Mouse (Mus musculus) skeletal muscle tissue, adult 2 months (tissue): Measurements from ENCODE around the gene Cyp8b1.
A peak's percentile ranks its signal among the peaks of the same experiment; 100 is the strongest.

Experiments used
- DNase-seq: peaks from one replicate; pipeline ENCODE4 v3.0.0-alpha.2; 2012; ENCODE audit warnings: low read depth, low spot score

Gene Cyp8b1

DNA sequence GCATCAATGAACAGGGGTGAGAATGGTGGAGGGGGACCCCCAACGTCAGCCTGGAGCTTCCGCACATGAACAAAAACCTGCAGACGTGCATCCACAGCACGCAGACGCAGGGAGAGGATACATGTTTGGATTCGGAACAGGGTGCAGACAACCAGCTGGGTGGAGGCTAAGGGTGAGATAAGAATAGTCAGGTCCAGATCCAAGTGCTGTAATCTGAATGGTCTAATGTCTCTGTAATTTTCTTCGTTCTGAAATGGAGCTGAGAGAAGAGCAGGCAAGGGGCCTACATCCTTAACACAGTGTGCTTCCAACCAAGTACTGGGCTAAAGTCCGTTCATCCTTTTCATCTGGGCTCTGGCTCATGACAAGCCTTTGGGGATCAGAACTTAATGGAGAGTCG, 24.8 kb downstream of the Cyp8b1 start:
- no peak for DNase-seq

DNA sequence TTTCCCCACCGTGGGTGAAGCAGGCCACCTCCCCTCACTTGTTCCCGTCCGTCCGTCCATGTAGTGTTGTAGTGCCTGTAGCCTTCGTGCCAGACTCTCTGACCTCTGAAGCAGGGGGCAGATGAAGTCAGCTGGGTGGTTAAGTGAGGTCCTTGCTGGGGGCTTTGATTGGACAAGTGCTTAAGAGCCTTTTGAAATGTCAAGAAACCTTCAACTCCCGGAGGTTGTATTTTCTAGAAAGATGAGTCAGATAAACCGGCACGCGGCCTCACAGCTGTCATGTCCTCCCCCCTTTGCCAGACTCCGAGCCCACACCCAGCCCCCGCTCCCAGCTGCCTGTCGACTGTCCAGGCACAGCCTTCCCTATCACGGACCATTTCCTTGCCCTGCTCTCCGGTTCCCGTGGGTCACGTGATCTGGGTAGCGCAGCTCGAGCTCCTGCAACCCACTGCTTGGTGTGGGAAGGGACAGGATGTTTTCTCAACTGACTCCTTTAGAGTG, 25.6 kb downstream of the Cyp8b1 start:
- DNase-seq = peak; percentile 86

GRCm38 (mm10) chr9:121889927-121890440, 26.1 kb downstream of the Cyp8b1 start:
- DNase-seq = no peak

DNA sequence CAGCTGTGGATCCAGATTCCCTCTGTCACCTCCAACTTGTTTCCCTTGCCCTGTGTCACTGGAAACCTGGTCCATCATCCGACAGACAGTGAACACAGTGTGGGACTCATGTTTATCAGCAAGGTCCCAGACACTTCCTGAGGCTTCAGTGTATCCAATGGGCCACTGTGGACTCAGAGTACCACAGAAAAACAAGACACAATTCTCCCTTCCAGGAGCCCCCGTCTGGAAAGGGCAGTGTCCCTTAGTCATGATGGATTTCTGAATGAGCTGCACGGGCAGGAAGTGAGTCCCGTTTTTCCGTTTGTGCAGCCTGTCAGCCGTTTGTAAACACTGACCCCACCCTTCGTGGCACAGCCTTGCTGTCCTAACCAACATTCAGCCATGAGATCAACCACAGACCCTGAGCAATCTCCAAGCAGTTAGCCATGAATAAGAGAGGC, 34.1 kb downstream of the Cyp8b1 start:
- no peak for DNase-seq

DNA sequence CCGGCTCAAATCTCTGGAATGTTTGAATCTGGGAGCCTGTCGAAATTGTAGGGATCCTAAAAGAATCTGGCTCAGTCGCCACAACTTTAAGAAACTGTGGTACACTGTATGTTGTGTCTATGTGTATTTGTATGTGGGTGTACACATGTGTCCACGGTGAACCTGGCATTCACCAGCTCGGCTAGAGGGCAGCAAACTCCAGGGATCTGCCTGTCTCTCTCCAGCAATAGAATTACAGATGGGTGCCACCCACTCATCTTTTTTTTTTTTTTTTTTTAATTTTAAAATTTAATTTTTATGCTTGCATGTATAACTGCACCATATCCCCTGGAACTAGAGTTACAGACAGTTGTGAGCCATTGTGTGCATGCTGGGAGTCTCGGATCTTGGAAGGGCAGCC, 34.8 kb downstream of the Cyp8b1 start:
- no peak for DNase-seq

- peak; percentile 83 for DNase-seq
These were observed 35.3 kb downstream of the Cyp8b1 start for GRCm38 (mm10) chr9:121880840-121881239.

GRCm38 (mm10) chr9:121877052-121877740, 38.9 kb downstream of the Cyp8b1 start:
- no peak for DNase-seq

GRCm38 (mm10) chr9:121873578-121873977, 42.5 kb downstream of the Cyp8b1 start:
- DNase-seq = no peak

GRCm38 (mm10) chr9:121872062-121872683, 43.9 kb downstream of the Cyp8b1 start:
- no peak for DNase-seq

GRCm38 (mm10) chr9:121869973-121870515, 46.1 kb downstream of the Cyp8b1 start:
- DNase-seq = no peak

- DNase-seq = no peak
These were observed 46.7 kb downstream of the Cyp8b1 start for GRCm38 (mm10) chr9:121869432-121869831.

GRCm38 (mm10) chr9:121868236-121868635, 47.9 kb downstream of the Cyp8b1 start:
- DNase-seq = no peak

DNA sequence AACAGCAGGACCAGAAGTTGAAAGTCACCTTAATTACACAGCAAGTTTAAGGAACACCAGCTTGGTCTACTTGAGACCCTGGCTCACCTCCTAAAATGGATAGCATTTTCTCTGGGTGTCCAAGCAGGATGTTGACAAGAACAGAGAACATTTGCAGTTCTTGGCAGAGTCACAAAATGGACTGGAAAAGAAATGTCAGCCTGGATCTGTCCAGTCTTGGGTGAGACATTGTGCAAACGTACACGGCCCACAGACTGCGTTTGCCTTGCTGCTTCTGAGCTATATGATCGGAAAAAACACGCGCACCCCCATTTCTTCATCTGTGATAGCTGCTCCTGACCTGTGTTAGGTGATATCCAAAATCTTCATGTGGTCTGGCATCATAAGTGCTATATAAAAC, 48.5 kb downstream of the Cyp8b1 start:
- no peak for DNase-seq

GRCm38 (mm10) chr9:121865425-121866008, 50.6 kb downstream of the Cyp8b1 start:
- no peak for DNase-seq

GRCm38 (mm10) chr9:121864837-121865236, 51.3 kb downstream of the Cyp8b1 start:
- no peak for DNase-seq
